Mouse (Mus musculus): ENCODE results near the gene Lamc2.

- TF ChIP-seq POLR2A (IDR thresholded peaks at IDR 0.05; ENCODE audit: borderline replicate concordance, control insufficient read depth, low read depth, low read length) (no peak), CTCF (IDR thresholded peaks at IDR 0.05; ENCODE audit: control insufficient read depth, insufficient read depth, low read length) (no peak)
These were observed 15.2 kb upstream of the Lamc2 start for GRCm38 (mm10) chr1:153201448-153201847.
